Mouse (Mus musculus) kidney, adult 9 months (tissue): ENCODE data around the gene Timm17b.
"Not testable (repeated sequence)": the region's sequence is repeated elsewhere in the genome, so short reads cannot be mapped to it uniquely, and the experiment has no call there.

ENCODE experiments used
- DNase-seq: peaks from one replicate; pipeline ENCODE4 v3.0.0; 2022

Timm17b gene

GRCm38 (mm10) chrX:7898880-7899874 is at the start of gene Timm17b, which contains the start of gene Pqbp1:
Gene Timm17b, plus strand, starts transcription at chrX:7899357.
Gene Pqbp1, minus strand, starts transcription at chrX:7899269.
- peak; percentile 94 for DNase-seq

DNA sequence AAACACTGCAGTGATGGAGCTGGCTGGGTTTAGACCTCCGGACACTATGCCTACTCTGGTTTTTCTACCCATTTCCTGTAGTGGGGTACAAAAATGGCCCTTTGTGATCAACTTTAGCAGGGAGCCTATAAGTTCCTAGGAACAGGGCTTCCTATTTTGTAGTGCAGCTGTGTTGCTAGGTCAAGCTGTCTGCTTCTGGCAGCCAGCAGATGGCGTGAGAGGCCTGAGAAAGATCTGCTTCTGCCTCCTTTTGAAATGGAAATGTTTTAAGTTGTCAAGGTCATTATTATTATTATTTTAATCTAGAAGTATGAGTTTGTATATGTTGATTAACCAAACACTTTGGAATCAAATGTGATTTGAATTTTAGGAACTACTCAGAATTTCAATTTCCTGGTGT is 44.6 kb upstream of the Timm17b start:
- peak; percentile 33 for DNase-seq

DNA sequence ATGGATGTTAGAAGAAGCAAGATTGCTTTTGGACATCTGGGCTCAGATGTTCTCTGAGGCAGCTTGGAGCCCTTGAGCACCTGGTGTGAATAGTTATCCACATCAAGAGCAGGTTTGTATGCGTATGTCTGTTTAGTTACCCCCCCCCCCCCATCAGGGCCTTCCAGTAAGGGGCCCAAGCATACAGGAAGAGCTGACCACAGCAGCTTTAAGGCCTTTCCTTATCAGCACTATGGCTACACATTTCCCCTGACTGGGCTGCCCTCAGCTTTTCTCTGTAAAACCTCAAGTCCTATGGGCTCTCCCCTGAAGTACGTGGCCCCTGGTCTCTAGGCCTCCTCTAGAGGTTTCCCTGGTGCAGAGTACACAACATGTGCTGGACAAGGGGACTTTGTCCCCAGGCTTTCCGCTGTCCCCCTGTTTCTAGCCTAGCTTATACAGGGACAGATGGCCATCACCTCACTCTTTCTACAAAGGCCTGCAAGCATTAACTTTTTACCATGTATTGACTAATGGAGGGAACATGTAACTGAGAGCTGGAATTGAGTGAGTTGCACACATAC is 39.9 kb upstream of the Timm17b start:
- DNase-seq, result no peak

GRCm38 (mm10) chrX:7863181-7863580 is 36.0 kb upstream of the Timm17b start:
- no peak for DNase-seq

DNA sequence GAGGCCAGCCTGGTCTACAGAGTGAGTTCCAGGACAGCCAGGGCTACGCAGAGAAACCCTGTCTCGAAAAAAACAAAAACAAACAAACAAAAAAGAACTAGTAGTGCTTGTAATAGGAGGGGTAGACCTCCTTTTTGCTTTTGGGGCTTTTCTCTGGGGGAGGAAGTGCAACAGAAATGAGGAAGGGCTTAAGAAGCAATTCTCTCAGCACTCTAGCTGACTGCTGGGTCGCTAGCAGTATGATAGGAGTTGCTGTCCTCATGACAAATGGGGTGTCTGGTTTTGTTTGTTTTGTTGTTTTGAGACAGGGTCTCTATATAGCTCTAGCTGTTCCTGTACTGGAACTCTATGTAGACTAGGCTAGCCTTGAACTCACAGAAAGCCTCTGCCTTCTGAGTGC is 34.6 kb upstream of the Timm17b start:
- DNase-seq, result no peak

DNA sequence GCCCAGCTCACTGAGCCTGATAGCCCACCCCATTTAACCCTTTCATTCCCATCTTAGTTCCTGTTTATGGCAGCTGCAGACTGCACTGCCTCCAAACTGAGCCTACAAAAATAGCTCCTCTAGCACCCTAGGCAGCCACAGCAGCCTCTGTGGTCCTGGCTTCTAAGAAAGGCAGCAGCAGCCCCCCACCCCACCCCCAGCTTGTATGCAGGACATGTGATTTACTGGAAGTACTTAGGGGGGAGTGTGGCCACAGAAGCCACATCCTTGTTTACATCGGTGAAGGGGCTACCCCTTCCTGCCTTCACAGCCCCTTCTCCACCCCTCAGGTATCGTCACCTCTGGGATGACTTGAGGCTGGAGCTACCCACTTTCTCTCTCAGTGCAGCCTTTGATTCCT is 33.8 kb upstream of the Timm17b start:
- DNase-seq, result no peak

DNA sequence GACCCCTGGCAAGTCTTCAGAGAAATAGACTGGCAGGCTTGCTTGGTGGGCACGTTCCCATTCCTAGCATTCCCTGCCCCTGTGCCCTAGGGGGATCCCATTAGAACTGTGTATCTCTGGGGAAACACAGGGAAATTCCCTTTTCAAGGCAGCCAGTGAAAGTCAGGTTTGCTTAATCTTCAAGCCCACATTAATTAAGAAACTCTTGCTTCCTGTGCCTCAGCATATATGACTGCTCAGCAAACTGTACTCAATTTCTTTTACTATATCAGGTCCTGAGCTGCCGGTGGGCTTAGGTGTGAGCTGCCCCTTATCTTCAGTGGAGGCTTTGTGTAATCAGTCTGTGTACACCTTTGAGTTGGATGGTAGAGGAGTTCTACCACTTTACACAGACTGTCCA is 33.4 kb upstream of the Timm17b start:
- DNase-seq, result no peak

DNA sequence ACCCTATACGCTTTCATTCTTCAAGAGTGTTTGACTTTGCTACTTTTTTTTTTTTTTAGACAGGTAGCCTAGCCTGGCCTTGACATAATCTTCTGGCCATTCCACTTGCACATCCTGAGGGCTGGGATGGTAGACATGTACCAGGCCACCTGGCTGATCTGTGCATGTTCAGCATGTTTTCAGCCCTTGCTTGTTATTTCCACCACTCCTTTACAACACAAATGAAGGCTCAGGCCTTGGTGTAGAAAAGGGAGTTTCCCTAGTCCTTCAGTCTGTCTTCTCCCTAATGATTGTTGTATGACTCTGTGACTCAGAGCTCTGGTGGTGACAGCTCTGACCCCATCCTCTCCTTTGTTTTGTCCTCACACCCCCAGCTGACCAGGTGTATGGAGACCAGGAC is 32.0 kb upstream of the Timm17b start:
- DNase-seq, result no peak

DNA sequence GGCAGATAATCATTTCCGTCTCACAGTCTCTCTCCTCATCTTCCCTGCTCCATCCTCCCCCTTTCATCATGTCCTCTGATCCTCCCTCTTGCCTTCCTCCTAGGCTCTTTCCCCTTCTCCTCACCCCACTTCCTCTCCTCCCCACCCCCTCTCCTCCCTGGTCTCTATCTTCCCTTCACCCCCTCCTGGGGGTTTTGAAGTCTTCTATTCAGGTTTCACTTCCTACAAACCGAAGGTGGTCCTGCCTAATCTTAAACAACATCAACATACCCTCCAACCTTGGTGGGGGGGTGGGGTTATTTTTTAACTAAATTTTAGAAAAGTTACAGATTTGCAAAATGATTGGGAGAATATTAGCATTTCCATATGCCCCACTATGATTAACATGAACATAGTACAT is 30.7 kb upstream of the Timm17b start:
- DNase-seq, result no peak

- no peak for DNase-seq
These were observed 29.3 kb upstream of the Timm17b start for GRCm38 (mm10) chrX:7869826-7870225.

DNA sequence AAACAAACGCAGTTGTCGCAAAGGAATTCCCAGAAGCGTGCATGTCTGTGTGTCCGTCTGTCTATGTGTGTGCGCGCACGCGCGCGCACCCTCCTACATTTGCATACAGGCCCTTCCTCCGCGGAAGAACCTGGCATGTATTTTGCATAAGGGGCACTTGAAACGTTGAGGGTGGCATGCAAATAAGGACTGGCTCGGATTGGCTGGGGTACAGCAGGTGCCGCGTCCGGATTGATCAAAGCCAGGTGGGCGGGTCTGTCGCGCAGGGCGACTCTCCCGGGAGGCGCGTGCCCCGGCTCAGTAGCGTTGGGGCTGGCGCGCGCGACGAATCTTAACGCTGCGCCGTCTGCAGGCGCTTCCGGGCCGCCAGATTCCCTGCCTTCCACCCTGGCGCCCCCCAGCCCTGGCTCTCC is 21.1 kb upstream of the Timm17b start, which contains the start of gene Pim2:
TSS of gene Pim2 (plus strand) at position 256 of the 413 bp plus-strand sequence.
- peak; percentile 89 for DNase-seq

DNA sequence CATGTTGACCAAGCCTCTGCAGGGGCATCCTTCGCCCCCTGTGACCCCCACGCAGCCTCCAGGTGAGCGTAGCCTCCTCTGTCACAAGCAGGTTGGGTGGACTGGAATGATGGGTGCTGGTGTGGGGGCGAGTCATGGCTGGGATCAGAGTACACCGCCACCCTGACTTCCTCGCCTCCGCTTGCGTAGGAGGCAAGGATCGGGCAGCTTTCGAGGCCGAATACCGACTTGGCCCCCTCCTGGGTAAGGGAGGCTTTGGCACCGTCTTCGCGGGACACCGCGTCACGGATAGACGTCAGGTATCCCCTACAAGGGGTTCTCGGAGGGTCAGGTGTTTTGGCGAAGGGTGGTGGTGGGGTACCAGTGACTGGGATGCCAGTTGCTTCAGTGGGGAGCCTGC is 20.7 kb upstream of the Timm17b start:
- DNase-seq, result no peak

DNA sequence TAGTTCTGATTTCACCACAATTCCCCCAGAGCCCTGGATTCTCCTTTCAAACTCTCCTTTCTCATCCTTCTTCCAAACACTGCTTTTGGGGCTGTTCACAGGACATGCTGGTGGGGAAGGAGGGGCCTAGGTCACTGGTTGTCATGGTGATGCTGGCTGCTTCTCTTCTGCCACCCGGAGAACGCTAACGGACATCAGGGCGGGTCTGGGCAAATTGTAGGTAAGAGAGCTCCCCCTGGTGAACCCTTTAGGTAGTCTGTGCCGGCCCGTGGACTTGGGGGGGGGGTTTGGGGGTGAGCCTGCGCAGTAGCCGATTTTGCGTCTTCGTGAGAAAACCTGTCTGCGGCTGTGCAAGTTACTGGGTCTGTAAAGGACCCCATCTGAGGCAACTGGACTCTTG is 19.3 kb upstream of the Timm17b start:
- peak; percentile 73 for DNase-seq

DNA sequence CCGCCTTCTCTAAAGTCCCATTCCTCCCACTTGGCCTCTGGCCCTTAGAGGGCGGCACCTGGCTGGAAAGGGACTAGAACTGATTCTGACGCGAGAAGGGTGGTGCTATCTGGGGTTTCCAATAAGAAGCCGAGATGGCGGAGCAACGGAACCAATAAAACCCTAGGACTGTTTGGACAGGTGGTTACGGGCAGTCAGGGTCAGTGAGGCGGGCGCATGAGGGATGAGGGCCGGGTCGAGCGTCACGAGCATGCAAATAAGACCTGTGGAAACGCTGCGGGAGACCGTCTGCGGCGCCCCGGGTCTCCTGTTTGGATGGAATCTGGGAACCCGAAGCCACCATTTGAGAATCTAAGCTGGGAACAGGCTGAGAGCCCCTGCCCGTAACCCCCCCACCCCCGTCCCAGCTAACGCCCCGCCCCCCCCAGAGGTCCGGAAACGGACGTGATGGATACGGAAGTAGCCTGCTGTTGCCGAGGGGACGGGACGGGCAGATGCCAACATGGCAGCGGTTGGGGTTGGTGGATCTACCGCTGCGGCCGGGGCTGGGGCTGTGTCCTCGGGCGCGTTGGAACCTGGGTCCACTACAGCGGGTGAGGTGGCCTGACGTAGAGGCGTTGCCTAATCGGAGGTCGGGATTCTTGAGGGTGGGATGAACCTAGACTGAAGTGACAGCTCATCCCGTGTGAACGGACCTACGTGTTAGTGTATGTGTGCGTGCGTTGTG is 15.2 kb upstream of the Timm17b start, which contains the start of gene Slc35a2:
TSS of gene Slc35a2 (plus strand) at position 188 of the 727 bp plus-strand sequence.
- DNase-seq, result peak; percentile 95

DNA sequence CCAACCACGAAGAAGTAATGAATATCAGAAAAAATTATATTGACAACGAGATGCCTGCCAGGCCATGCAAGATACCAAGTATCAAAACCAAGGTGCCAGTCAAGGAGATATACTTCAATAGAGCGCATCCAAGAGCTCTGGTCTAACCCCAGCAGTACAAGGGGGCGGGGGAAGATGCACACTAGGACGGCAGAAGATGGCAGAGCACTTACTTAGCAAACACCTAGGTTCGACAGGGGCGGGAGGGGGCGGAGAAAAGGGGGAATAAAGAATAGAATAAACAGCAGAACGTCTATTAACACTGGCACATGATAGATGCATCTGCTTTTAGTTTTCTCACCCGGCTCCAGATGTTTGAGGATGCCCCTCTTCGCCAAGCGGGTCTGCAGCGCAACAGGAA is 946 bp upstream of the Timm17b start:
- DNase-seq, result no peak

- DNase-seq, result no peak
These were observed 5.3 kb downstream of the Timm17b start for GRCm38 (mm10) chrX:7904441-7904840.

DNA sequence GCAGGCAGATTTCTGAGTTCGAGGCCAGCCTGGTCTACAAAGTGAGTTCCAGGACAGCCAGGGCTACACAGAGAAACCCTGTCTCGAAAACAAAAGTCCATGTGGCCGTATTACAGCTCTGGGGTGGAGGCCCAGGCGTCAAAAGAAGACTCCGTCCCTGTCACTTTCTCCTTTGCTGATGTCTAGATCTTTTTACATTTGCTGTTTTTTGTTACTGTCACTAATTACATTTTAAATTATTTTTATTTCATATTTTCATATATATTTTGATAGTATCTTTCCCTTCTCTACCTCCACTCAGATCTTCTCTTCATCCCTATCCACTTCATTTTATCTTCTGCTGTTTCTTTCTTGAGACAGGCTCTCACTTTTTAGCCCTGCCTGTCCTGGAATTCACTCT is 8.6 kb downstream of the Timm17b start, which contains the start of gene Gm10491:
TSS of gene Gm10491 (minus strand) at position 101 of the 400 bp plus-strand sequence.
- no peak for DNase-seq

DNA sequence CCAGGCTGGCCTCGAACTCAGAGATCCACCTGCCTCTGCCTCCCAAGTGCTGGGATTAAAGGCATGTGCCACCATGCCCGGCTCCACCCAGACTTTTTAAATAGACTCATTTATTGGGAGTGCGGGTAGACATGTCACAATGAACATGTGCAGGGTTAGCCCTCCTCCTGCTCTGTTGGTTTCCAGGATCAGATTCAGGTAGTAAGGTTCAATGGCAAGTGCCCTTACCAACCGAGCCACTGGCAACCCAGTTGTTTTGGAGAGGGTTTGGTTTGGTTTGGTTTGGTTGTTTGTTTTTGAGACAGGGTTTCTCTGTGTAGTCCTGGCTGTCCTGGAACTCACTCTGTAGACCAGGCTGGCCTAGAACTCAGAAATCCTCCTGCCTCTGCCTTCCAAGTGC is 10.1 kb downstream of the Timm17b start, which contains the start of gene Gm10490:
TSS of gene Gm10490 (plus strand) at position 301 of the 400 bp plus-strand sequence.
- not testable (repeated sequence) for DNase-seq

DNA sequence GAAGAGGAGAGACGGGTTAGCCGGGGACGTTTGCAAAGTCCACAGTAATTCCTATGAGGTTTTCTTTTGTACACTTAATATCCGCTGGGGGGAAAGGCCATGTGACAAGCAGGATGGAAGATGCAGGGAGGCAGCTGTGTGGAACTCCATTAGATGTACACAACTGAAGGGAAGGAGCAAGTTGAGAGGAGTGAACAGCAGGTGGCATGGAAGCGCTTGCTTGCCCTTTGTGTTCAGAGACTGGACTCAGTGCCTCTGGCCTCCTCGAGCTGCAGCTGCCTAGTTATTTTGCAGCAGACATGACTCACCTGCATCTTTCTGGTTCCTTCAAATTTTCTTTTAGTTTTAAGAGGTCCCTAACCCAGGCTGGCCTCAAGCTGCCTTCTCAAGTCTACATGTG is 11.3 kb downstream of the Timm17b start:
- DNase-seq, result peak; percentile 9

- DNase-seq, result peak; percentile 49
These were observed 16.5 kb downstream of the Timm17b start for GRCm38 (mm10) chrX:7915669-7916068.

GRCm38 (mm10) chrX:7917960-7918359 is 18.8 kb downstream of the Timm17b start:
- DNase-seq, result not testable (repeated sequence)

DNA sequence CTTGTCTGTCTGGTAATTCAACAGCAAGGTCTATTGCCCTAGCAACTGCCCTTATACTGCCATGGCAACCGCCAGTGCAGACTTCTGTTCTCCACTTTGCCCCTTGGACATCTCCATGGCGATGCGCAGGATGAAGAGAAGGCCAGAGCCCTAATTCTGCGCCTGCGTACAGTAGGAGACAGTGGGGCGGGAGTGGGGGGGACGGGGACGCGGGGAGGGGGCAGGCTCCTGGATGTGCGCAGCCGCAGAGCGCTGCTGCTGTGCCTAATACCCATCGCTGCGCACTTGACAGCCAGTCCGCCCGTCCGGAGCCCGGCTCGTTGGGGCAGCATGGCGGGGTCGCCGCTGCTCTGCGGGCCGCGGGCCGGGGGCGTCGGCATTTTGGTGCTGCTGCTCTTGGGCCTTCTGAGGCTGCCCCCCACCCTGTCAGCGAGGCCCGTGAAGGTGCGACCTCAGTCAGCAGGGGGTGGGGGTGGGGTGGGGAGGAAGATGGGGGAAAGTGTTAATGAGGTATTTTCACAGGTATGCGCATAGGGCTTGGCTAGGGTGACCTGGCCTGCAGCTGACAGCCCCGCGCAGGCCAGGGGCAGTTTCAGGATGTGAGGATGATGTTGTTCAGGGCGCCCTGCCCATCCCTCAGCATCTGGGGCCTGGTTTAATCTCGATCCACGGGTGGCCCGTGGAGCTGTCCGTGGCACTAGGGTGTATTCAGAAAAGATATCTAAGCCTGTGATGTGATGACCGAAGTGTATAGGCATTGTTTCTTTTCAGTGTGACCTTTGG is 20.6 kb downstream of the Timm17b start, which contains the start of gene Pcsk1n:
TSS of gene Pcsk1n (plus strand) at position 222 of the 783 bp plus-strand sequence.
- DNase-seq, result no peak
